Mouse (Mus musculus) brain, embryonic 18.5 days (tissue): ENCODE data around the gene Slc16a10.
"Not testable (repeated sequence)": the region's sequence is repeated elsewhere in the genome, so short reads cannot be mapped to it uniquely, and the experiment has no call there.

Source experiments
- DNase-seq: peaks from one replicate; pipeline ENCODE4 v3.0.0-alpha.2; 2012; ENCODE audit warnings: low read depth, low spot score

Slc16a10 gene

GRCm38 (mm10) chr10:40028091-40028490 lies 114.0 kb downstream of the Slc16a10 start:
- no peak for DNase-seq

- no peak for DNase-seq
Measured at GRCm38 (mm10) chr10:40026546-40026945, 115.5 kb downstream of the Slc16a10 start.

- DNase-seq = no peak
Measured at GRCm38 (mm10) chr10:40025560-40025959, 116.5 kb downstream of the Slc16a10 start.

GRCm38 (mm10) chr10:40024554-40025428 lies 117.3 kb downstream of the Slc16a10 start, which contains the start of gene Mfsd4b1:
Gene Mfsd4b1, minus strand, starts transcription at chr10:40025268.
- DNase-seq = peak; percentile 82

- no peak for DNase-seq
Measured at GRCm38 (mm10) chr10:40020401-40020800, 121.7 kb downstream of the Slc16a10 start.

- no peak for DNase-seq
Measured at GRCm38 (mm10) chr10:40019492-40019891, 122.6 kb downstream of the Slc16a10 start.

GRCm38 (mm10) chr10:40018261-40018860 lies 123.7 kb downstream of the Slc16a10 start:
- DNase-seq = no peak

GRCm38 (mm10) chr10:40009591-40009990 lies 132.5 kb downstream of the Slc16a10 start:
- DNase-seq = no peak

- DNase-seq = not testable (repeated sequence)
Measured at GRCm38 (mm10) chr10:40008847-40009246, 133.2 kb downstream of the Slc16a10 start.

GRCm38 (mm10) chr10:40007953-40008352 lies 134.1 kb downstream of the Slc16a10 start:
- no peak for DNase-seq

- DNase-seq = no peak
Measured at GRCm38 (mm10) chr10:40006963-40007362, 135.1 kb downstream of the Slc16a10 start.

GRCm38 (mm10) chr10:40000746-40001145 lies 141.3 kb downstream of the Slc16a10 start:
- DNase-seq = no peak

- DNase-seq = no peak
Measured at GRCm38 (mm10) chr10:39991155-39991554, 150.9 kb downstream of the Slc16a10 start.

GRCm38 (mm10) chr10:39986466-39986865 lies 155.6 kb downstream of the Slc16a10 start, which contains the start of gene Mfsd4b5:
Gene Mfsd4b5, minus strand, starts transcription at chr10:39986646.
- DNase-seq = no peak
